Mouse (Mus musculus): Measurements from ENCODE around the gene Mrps23. TPM values are rescaled to one million over a fixed set of nuclear protein-coding genes. Genes with fewer than 3 reads are reported as not detected.

Gene Mrps23
- polyA plus RNA-seq (2016; fragmentation: Nextera tagmentation; extraction: Ambion mirVana), result 70.6 and 78.8 TPM in 2 replicates

DNA sequence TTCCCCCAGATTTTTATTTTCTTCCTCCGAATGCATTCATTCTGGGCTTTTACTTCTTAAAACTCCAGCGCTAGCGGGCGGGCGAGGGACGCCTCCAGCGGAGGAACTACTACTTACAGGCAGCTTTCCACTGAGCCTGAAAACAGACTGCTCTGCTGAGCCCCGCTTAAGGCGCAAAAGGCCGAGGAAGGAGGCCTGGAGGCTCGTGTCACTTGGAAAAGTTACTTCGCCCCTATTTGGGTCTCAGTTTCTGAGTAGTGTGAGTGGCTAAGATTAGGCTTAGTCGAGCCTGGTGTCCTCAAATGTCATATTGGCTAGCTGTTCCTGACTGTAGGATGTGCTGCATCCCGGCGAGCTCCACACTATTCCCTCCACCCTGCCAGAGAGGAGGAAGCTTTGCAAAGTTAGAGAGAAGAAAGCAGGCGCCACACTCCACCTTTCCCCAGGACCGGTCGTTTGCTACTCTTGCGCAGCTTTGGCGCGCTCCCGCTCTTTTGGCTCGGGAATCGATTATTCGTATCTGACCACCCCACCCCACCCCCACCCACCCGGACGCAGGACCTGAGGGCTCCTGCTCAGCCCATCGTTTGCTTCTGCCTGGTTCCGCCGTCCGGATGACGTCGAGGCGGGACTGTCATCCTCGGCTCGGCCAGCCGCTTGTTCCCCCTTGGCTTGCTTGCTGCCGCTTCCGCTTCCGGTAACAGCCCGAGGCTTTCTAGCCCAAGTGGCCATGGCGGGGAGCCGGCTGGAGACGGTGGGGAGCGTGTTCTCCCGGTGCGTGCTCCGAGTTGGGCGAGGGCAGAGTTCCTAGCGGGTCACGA lies at the start of gene Mrps23:
Gene Mrps23 (plus strand): TSS at position 677 of the 821 bp plus-strand sequence.
- H3K27me3 ChIP-seq (ENCODE audit: low read depth, poor library complexity, severe bottlenecking), result 0 out of 2 replicates have a peak, but pooled peaks cover 7% of the 10 kb centered on the region
- peak; percentile 96 for DNase-seq (ENCODE audit: low spot score)
- WGBS, result under 1% methylated on average over 51 of the region's 51 CpGs

DNA sequence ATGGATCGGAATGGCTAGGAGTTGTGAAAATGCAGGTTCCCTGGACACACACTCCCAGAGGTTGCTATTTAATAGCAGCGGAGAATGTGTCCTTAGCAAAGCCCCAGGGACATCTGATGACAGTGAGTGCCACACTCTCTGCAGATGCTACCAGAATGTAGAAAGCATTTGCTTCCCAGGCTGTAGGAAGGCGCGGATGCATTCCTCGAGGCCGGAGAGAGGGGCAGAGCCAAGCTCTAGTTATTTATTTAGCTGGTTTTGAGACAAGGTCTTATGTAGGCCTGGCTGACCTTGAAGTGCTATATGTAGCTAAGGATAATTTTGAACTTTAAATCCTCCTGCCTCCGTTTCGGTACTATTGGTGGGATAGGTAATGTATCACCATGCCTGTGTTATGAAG lies 49.7 kb upstream of the Mrps23 start:
- no peak overlapping the region for H3K4me3 ChIP-seq
- H3K27ac ChIP-seq (replicated peaks), result peak overlapping the region; percentile 80
- peaks cover 10% of the 10 kb centered on the region; the same call in 1 of the 2 replicates for H3K36me3 ChIP-seq
- H3K9me3 ChIP-seq (replicated peaks), result no peaks in the 10 kb centered on the region
- peaks cover 86% of the 10 kb centered on the region for H3K4me1 ChIP-seq
- DNase-seq (ENCODE audit: low spot score), result no peak
- 85% methylated on average over 8 of the region's 8 CpGs for WGBS
- H3K27me3 ChIP-seq (ENCODE audit: low read depth, poor library complexity, severe bottlenecking), result peaks cover 10% of the 10 kb centered on the region; the same call in 1 of the 2 replicates

More for the DNA sequence above, at the start of gene Mrps23:
- peaks cover 32% of the 10 kb centered on the region for H3K36me3 ChIP-seq
- H3K27ac ChIP-seq (replicated peaks), result peak within 1 kb of the TSS; percentile 91
- H3K9me3 ChIP-seq (replicated peaks), result no peaks in the 10 kb centered on the region
- H3K4me3 ChIP-seq, result peak within 1 kb of the TSS; percentile 69
- H3K4me1 ChIP-seq, result peaks cover 41% of the 10 kb centered on the region

DNA sequence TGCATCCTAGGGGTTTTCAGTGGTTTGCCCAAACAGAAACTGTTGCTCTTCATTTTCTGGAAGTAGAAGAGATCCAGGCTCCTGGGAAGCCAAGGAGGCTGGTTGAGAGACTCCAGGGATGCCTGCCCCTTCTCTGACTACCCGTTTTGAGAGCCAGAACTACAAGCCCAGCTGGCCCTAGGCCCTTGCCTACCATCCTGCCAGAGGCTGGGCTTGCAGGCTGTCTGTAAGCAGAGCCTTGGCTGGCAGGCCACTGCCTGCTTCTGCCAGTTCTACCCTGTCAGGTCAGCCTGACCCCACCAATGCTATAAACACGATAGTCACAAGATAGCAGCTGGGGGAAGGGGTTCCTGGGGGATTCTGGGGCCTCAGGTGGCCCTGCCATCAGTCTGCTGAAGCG lies 48.7 kb upstream of the Mrps23 start:
- Histone ChIP-seq H3K36me3 (peaks cover 10% of the 10 kb centered on the region; the same call in 1 of the 2 replicates), H3K4me3 (no peak overlapping the region), H3K4me1 (peaks cover 92% of the 10 kb centered on the region), H3K27me3 (ENCODE audit: low read depth, poor library complexity, severe bottlenecking) (peaks cover 17% of the 10 kb centered on the region; the same call in 1 of the 2 replicates), H3K9me3 (replicated peaks) (no peaks in the 10 kb centered on the region), H3K27ac (replicated peaks) (peak overlapping the region; percentile 80)
- 70% methylated on average over 3 of the region's 3 CpGs for WGBS
- no peak for DNase-seq (ENCODE audit: low spot score)

DNA sequence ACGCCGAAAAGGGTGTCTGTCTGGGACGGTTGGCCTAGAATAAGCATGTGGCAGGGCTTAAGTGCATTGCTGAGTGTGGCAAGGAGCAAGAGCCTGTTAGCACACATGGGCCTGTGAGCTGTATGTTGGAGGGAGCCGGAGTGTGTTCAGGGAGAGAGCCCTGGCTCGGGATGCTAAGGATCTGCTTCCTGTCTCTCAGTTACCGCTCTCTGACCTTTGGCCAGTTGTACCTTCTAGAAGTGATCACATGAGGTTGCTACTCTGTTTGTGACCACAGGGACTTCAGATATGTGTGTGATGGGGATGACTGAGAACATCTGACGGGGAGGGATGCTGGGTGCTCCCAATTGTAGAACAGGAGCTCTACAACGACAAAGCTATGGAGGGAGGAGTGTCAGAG lies 48.2 kb upstream of the Mrps23 start:
- 66% methylated on average over 8 of the region's 8 CpGs for WGBS
- Histone ChIP-seq H3K36me3 (peaks cover 10% of the 10 kb centered on the region; the same call in 1 of the 2 replicates), H3K27me3 (ENCODE audit: low read depth, poor library complexity, severe bottlenecking) (peaks cover 17% of the 10 kb centered on the region; the same call in 1 of the 2 replicates), H3K4me3 (no peak overlapping the region), H3K4me1 (peaks cover 92% of the 10 kb centered on the region), H3K27ac (replicated peaks) (peak overlapping the region; percentile 80), H3K9me3 (replicated peaks) (no peaks in the 10 kb centered on the region)
- no peak for DNase-seq (ENCODE audit: low spot score)

DNA sequence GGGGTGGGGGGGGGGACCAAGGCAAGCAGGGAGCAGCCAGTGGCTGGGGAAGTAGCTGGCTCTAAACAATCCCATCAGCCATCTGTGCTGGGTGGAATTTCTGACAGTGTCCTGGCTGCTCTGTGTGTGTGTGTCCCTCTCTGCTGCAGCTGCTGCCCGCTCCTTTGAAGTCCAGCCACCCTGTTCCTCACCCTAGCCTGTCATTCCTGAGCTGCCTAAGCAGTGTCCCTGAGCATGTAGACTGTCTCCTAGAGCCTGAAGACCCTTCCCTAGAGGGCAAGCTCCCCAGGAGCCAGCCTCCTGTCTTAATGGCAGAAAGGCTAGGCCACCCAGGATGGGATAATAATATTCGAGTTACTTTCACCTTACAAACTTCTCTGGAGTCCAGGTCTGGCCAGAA lies 47.8 kb upstream of the Mrps23 start:
- Histone ChIP-seq H3K4me3 (no peak overlapping the region), H3K4me1 (peaks cover 92% of the 10 kb centered on the region), H3K9me3 (replicated peaks) (no peaks in the 10 kb centered on the region), H3K27me3 (ENCODE audit: low read depth, poor library complexity, severe bottlenecking) (peaks cover 17% of the 10 kb centered on the region; the same call in 1 of the 2 replicates), H3K36me3 (peaks cover 10% of the 10 kb centered on the region; the same call in 1 of the 2 replicates), H3K27ac (replicated peaks) (peak overlapping the region; percentile 80)
- no peak for DNase-seq (ENCODE audit: low spot score)
- WGBS, result 45% methylated on average over 2 of the region's 2 CpGs

DNA sequence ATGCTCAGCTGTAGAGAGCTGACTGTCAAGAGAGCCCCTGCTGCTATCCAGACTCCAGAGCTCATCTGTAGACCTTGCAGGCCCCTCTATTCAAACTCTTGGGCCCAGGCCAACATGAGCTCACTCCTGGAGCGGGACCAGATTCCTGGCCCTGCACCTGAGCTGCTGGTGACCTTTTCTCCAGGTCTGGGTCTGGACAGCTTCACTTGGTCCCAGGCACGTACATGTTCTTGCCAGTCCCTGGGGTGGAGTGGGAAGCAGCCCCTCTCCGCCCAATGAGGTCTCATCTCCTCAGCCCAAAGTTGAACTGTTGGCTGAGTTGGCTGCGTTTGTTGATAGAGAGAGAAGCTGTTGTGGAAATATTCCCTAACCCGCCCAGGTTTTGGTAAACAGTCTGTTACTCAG lies 45.3 kb upstream of the Mrps23 start:
- peaks cover 12% of the 10 kb centered on the region; the same call in 1 of the 2 replicates for H3K36me3 ChIP-seq
- no peaks in the 10 kb centered on the region for H3K9me3 ChIP-seq (replicated peaks)
- 87% methylated on average over 5 of the region's 5 CpGs for WGBS
- H3K27me3 ChIP-seq (ENCODE audit: low read depth, poor library complexity, severe bottlenecking), result peaks cover 17% of the 10 kb centered on the region; the same call in 1 of the 2 replicates
- peak overlapping the region; percentile 60 for H3K27ac ChIP-seq (replicated peaks)
- DNase-seq (ENCODE audit: low spot score), result no peak
- H3K4me3 ChIP-seq, result no peak overlapping the region
- peaks cover 89% of the 10 kb centered on the region for H3K4me1 ChIP-seq

DNA sequence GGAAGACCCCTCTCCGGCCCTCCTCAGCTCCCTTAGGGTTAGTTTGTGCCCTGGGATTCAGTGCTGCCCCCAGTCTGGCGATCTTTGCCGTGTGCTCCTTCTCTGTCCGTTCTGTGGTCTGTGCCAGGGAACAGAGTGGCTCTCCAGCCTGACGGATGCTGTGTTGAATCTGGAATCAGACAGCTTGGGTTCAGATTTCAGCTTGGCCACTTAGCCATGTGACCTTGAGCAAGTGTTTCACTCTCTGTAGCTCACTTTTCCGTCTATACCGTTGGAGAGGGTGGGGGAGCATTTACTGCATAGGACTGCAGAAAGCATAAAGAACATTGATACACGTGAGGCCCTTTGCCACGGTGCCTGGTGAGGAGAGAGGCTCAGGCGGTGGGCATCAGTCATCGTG lies 44.8 kb upstream of the Mrps23 start:
- peaks cover 17% of the 10 kb centered on the region; the same call in 1 of the 2 replicates for H3K27me3 ChIP-seq (ENCODE audit: low read depth, poor library complexity, severe bottlenecking)
- peaks cover 12% of the 10 kb centered on the region; the same call in 1 of the 2 replicates for H3K36me3 ChIP-seq
- H3K4me3 ChIP-seq, result no peak overlapping the region
- peaks cover 86% of the 10 kb centered on the region for H3K4me1 ChIP-seq
- H3K27ac ChIP-seq (replicated peaks), result peak overlapping the region; percentile 60
- H3K9me3 ChIP-seq (replicated peaks), result no peaks in the 10 kb centered on the region
- WGBS, result 83% methylated on average over 11 of the region's 11 CpGs
- no peak for DNase-seq (ENCODE audit: low spot score)

DNA sequence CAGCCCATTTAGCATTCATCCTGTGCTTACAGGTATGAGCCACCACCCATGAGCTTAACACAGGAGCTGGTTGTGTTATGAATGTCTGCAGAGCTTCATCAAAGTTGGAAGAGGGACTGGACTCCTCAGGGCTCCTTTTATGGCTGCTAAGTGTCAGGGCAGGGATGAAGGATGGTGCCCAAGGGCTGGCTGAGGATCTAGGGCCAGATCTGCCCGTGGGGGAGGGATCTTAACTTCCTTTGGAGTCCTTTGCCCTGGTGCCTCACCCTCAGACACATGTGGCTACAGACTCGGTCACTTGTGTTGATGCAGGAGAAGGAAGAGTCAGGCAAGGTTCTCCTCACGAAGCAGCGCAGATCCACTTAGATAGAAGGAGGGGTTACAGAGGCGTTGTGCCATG lies 43.9 kb upstream of the Mrps23 start:
- Histone ChIP-seq H3K27ac (replicated peaks) (peak overlapping the region; percentile 93), H3K27me3 (ENCODE audit: low read depth, poor library complexity, severe bottlenecking) (peaks cover 17% of the 10 kb centered on the region; the same call in 1 of the 2 replicates), H3K36me3 (peaks cover 12% of the 10 kb centered on the region; the same call in 1 of the 2 replicates), H3K4me3 (peak overlapping the region; percentile 53; the same call in 1 of the 2 replicates), H3K9me3 (replicated peaks) (no peaks in the 10 kb centered on the region), H3K4me1 (peaks cover 86% of the 10 kb centered on the region)
- no peak for DNase-seq (ENCODE audit: low spot score)
- WGBS, result 51% methylated on average over 5 of the region's 5 CpGs

DNA sequence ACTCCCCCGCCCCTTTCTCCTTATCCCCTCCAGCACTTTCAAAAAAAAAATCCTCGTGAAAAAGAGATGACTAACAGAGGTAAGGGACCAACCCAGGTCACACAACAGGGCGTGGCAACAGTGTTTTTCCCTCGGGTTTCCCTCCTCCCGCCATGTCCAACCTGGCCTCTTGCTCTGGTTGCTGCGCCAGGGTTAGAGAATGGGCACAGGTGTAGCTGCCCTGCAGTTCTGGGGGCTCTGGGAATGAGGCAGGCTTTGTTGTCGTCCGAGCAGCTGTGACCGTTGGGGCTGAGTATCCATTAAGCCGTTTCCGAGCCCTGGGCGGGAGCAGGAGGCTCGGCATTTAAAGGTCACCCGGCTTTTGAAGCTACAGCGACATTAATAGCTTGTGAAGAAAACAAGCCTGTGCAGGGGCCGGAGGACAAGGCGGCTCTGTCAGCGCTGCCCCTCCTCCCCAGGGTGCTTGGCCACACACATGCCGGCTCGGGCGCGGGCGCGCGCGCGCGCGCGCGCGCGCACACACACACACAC lies 43.1 kb upstream of the Mrps23 start:
- Histone ChIP-seq H3K4me3 (peak overlapping the region; percentile 53), H3K4me1 (peaks cover 86% of the 10 kb centered on the region)
- under 1% methylated on average over 30 of the region's 33 CpGs for WGBS

DNA sequence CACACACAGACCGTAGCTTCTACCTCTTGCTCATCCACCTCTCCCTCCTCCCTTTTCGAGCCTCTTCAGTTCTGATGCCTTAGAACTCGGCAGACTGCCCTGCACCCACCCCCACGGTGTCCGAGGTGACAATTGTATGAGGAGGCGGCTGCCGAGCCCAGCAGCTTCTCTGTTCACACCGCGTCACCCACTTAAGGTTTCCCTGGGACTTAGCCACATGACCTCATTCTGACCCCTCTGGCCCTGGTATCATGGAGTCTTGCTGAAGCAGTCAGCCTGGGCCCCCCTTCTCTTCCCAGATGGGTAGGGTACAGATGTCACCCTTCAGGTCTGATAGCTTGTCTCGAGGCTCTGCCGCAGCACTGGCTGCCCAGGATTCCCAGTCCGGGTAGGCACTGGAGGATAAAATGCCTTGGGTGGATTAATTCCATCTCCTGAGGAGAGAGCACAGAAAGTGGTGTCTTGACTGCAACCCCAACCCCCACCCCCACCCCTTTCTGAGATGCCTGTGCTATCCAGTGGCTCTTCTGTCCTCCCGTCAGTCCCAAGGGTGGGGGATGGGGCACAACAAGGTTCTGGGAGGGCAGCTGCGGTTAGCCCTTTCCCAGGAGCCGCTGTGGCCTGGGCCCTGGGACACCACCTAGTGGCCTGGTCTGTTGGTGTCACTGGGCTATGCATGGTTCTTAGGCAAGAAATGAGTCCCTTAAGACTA lies 42.4 kb upstream of the Mrps23 start:
- no peaks in the 10 kb centered on the region for H3K9me3 ChIP-seq (replicated peaks)
- H3K27ac ChIP-seq (replicated peaks), result peak overlapping the region; percentile 93
- 0% methylated on average over 14 of the region's 15 CpGs for WGBS
- peaks cover 17% of the 10 kb centered on the region; the same call in 1 of the 2 replicates for H3K27me3 ChIP-seq (ENCODE audit: low read depth, poor library complexity, severe bottlenecking)
- H3K4me3 ChIP-seq, result peak overlapping the region; percentile 53
- H3K36me3 ChIP-seq, result peaks cover 12% of the 10 kb centered on the region; the same call in 1 of the 2 replicates
- H3K4me1 ChIP-seq, result peaks cover 81% of the 10 kb centered on the region
- peak; percentile 92 for DNase-seq (ENCODE audit: low spot score)

More for the DNA sequence above, 43.1 kb upstream of the Mrps23 start:
- H3K27me3 ChIP-seq (ENCODE audit: low read depth, poor library complexity, severe bottlenecking), result peaks cover 17% of the 10 kb centered on the region; the same call in 1 of the 2 replicates
- peak; percentile 89 for DNase-seq (ENCODE audit: low spot score)
- H3K27ac ChIP-seq (replicated peaks), result peak overlapping the region; percentile 93
- no peaks in the 10 kb centered on the region for H3K9me3 ChIP-seq (replicated peaks)
- peaks cover 12% of the 10 kb centered on the region; the same call in 1 of the 2 replicates for H3K36me3 ChIP-seq

DNA sequence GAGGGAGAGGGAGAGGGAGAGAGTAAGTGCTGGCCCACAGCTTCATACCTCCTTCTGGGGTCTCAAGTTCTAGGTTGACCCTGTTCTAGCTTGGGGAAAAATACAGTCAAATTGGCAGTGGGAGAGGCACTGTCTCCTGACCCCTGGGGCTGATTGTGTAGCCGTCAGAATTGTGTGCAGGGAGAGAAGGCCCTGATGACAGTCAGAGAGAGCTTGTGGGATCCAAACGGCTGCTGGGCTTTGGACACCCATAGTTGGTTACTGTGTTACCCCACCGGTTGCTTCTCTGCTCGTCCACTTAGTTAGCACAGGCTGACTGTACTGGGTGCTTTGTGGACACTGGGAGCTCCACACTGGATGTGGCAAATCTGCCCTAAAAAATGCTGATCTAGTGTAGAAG lies 41.4 kb upstream of the Mrps23 start:
- H3K36me3 ChIP-seq, result peaks cover 5% of the 10 kb centered on the region; the same call in 1 of the 2 replicates
- peaks cover 79% of the 10 kb centered on the region for H3K4me1 ChIP-seq
- peaks cover 17% of the 10 kb centered on the region; the same call in 1 of the 2 replicates for H3K27me3 ChIP-seq (ENCODE audit: low read depth, poor library complexity, severe bottlenecking)
- H3K9me3 ChIP-seq (replicated peaks), result no peaks in the 10 kb centered on the region
- H3K27ac ChIP-seq (replicated peaks), result peak overlapping the region; percentile 79
- no peak overlapping the region for H3K4me3 ChIP-seq
- WGBS, result 63% methylated on average over 4 of the region's 4 CpGs
- no peak for DNase-seq (ENCODE audit: low spot score)

DNA sequence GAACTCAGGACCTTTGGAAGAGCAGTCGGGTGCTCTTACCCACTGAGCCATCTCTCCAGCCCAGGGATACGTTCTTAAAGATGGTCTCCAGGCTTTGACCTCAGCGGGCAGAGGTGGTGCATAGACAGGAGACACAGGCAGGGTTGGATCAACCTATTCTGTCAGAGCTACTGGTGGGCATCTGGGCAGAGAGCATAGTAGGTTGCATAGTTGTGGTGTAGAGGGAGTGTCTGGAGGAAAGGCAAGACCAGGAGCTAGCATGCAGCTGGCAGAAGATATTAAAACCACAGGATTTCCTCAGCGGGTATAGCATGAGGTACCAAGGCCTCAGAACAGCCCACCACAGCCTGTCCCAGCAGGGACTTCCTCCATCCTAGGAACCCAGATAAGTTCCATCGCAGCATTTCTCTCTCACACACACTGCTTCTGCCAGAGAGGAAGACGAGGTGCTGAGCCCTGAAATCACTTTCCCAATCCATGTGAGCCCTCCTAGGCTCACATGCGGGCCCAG lies 39.9 kb upstream of the Mrps23 start:
- Histone ChIP-seq H3K27ac (replicated peaks) (peak overlapping the region; percentile 74), H3K27me3 (ENCODE audit: low read depth, poor library complexity, severe bottlenecking) (peaks cover 24% of the 10 kb centered on the region; the same call in 1 of the 2 replicates), H3K36me3 (peaks cover 4% of the 10 kb centered on the region; the same call in 1 of the 2 replicates), H3K4me1 (peaks cover 82% of the 10 kb centered on the region), H3K4me3 (no peak overlapping the region), H3K9me3 (replicated peaks) (no peaks in the 10 kb centered on the region)
- no peak for DNase-seq (ENCODE audit: low spot score)
- 85% methylated on average over 7 of the region's 7 CpGs for WGBS

Data from midbrain, embryonic 10.5 days (tissue).